Mouse (Mus musculus) midbrain, postnatal 0 days (tissue): ENCODE results near the gene Arid4a. TPM values are rescaled to one million over a fixed set of nuclear protein-coding genes. Genes with fewer than 3 reads are reported as not detected.
"Not testable (repeated sequence)": the region's sequence is repeated elsewhere in the genome, so short reads cannot be mapped to it uniquely, and the experiment has no call there.

Source experiments
- ATAC-seq: fragments of 200-750 bp; cut with Nextera tagmentation; 2 replicates; pipeline ENCODE4 v1.8.0; 2017; ENCODE audit warnings: moderate number of reproducible peaks, mild to moderate bottlenecking, moderate TSS enrichment, moderate library complexity; ENCODE audit not compliant: low FRiP score
- DNase-seq: peaks from one replicate; pipeline ENCODE4 v3.0.0-alpha.2; 2015; ENCODE audit warnings: low spot score
- H3K27ac ChIP-seq: fragments of 300-500 bp; sonication (generic); 2 replicates; pipeline ENCODE4 v1.5.1; 2014; ENCODE audit warnings: low read depth, mild to moderate bottlenecking, low read length, mixed read lengths
- H3K27me3 ChIP-seq: fragments of 300-500 bp; sonication (generic); 2 replicates; pipeline ENCODE4 v1.6.1; 2014; ENCODE audit warnings: low read length, control low read depth, mixed read lengths; ENCODE audit not compliant: insufficient read depth
- H3K36me3 ChIP-seq: fragments of 300-500 bp; sonication (generic); 2 replicates; pipeline ENCODE4 v1.6.1; 2014; ENCODE audit warnings: low read length, control low read depth, mixed read lengths; ENCODE audit not compliant: insufficient read depth
- H3K4me1 ChIP-seq: fragments of 300-500 bp; sonication (generic); 2 replicates; pipeline ENCODE4 v1.6.1; 2014; ENCODE audit warnings: mild to moderate bottlenecking, control low read depth, antibody characterized with exemption, low read length, mixed read lengths; ENCODE audit not compliant: insufficient read depth
- H3K4me2 ChIP-seq: fragments of 300-500 bp; sonication (generic); 2 replicates; pipeline ENCODE4 v1.6.1; 2014; ENCODE audit warnings: low read depth, mild to moderate bottlenecking, low read length, mixed read lengths; ENCODE audit not compliant: poor library complexity, severe bottlenecking
- H3K4me3 ChIP-seq: fragments of 300-500 bp; sonication (generic); 2 replicates; pipeline ENCODE4 v1.5.1; 2014; ENCODE audit warnings: low read depth, mild to moderate bottlenecking, low read length, moderate library complexity
- H3K9ac ChIP-seq: fragments of 300-500 bp; sonication (generic); replicated peaks from 2 replicates; pipeline ENCODE4 v1.6.1; 2014; ENCODE audit warnings: mild to moderate bottlenecking, low read length, moderate library complexity, mixed read lengths; ENCODE audit not compliant: poor library complexity, severe bottlenecking
- H3K9me3 ChIP-seq: fragments of 300-500 bp; sonication (generic); 2 replicates; pipeline ENCODE4 v1.6.1; 2016; ENCODE audit warnings: low read length, control low read depth
- CTCF ChIP-seq: IDR thresholded peaks from 2 replicates; pipeline ENCODE4 v1.5.1; 2016; ENCODE audit warnings: antibody characterized with exemption, mild to moderate bottlenecking
- WGBS: fragments of 180-500 bp; shearing (Covaris S2); extraction: QIAGEN DNeasy Blood & Tissue Kit; methylation state at CpG from one replicate; pipeline ENCODE4 v1.1.7; 2014; 5-methylcytosine and 5-hydroxymethylcytosine counted together
- polyA plus RNA-seq: library from polyadenylated mRNA; unstranded; fragments of >200 nt; fragmentation: Nextera tagmentation; extraction: Ambion mirVana; gene quantifications from 2 replicates; pipeline ENCODE4 v1.2.1, GENCODE M21; 2015
- total RNA-seq: library from RNA; depleted of rRNA; stranded (reverse); fragments of >200 nt; gene quantifications from 2 replicates; pipeline ENCODE4 v1.2.3, GENCODE M21; 2014

The Arid4a gene
- total and polyA plus RNA-seq, 2 experiments from 2014 or later, result 11.0 to 43.4 TPM

DNA sequence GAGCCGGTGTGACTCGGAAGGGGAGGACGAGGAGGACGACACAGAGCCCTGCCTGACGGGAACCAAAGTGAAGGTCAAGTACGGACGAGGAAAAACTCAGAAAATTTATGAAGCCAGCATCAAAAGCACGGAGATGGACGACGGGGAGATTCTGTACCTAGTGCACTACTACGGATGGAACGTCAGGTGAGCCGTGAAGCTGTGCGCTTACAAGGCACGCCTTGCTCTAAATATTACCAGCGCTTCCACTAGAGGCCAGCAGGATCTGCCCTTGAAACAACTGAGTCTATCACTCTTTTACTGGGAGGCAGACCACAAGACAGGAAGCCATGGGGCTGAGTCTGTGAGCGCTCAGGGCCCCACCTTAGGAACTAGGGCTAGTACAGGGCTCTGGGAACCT, 54.1 kb downstream of the Arid4a start:
- H3K36me3 ChIP-seq, result peaks cover 67% of the 10 kb centered on the region

DNA sequence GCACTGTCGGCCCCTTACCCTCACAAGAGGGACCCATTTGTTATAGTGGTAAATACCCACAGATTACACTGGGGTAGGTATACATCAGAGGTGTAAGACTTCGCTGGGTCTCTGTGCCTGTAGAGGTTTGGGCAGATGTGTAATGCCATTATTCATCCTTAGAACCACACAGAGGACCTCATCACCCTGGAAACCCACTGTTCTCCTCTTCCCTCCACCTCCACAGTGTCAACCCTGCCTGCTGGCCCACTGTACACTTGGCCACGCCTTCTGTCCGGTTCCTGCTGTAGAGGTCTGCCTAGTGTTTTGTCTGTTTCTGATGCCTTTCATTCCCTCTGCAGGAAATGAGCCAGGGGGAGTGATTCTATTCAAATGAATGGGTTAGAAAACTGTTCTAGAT, 56.3 kb downstream of the Arid4a start:
- Histone ChIP-seq H3K9me3 (no peaks in the 10 kb centered on the region), H3K36me3 (peaks cover 76% of the 10 kb centered on the region), H3K27ac (no peak overlapping the region), H3K4me1 (no peaks in the 10 kb centered on the region), H3K4me3 (no peak overlapping the region), H3K9ac (no peak overlapping the region), H3K27me3 (no peaks in the 10 kb centered on the region), H3K4me2 (no peak overlapping the region)
- 90% methylated on average over 4 of the region's 4 CpGs for WGBS
- DNase-seq (no peak), ATAC-seq (no peak)
- no peak for TF ChIP-seq CTCF

More for the DNA sequence above, 54.1 kb downstream of the Arid4a start:
- no peak overlapping the region for H3K9ac ChIP-seq
- no peaks in the 10 kb centered on the region for H3K27me3 ChIP-seq
- WGBS, result 96% methylated on average over 17 of the region's 17 CpGs
- no peaks in the 10 kb centered on the region for H3K9me3 ChIP-seq
- ATAC-seq (no peak), DNase-seq (no peak)
- H3K4me2 ChIP-seq, result no peak overlapping the region
- H3K4me1 ChIP-seq, result no peaks in the 10 kb centered on the region
- H3K4me3 ChIP-seq, result no peak overlapping the region
- no peak for TF ChIP-seq CTCF
- no peak overlapping the region for H3K27ac ChIP-seq

DNA sequence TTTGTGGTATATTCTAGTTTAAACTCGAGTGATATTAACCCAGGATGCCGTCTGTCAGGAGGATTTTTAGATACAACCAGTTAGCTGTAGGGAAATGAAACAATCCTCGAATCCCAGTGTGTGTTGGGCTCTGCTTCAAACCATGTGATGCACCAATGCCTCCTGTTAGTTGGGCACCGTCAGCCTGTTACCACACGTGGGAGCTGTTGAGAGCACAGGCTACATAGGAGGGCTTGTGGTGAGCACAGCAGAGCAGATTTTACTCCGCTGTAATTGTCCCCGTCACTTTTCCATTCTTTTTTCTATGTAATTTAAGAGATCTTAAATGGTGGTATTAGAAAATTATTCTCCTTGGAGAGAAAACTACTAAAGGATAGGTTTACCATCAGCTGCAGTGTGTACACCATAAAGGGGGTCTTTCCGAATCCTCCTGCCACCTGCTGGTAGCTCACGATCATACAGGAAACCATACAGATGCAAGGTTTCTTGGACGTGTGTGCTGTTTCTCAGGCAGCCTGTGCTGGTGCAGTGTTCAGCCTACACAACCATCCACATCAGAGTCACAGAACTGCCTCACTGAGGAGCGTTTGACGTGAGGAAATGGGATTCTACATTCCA, 57.4 kb downstream of the Arid4a start:
- Histone ChIP-seq H3K4me1 (no peaks in the 10 kb centered on the region), H3K27me3 (no peaks in the 10 kb centered on the region), H3K36me3 (peaks cover 65% of the 10 kb centered on the region), H3K4me3 (no peak overlapping the region), H3K27ac (no peak overlapping the region), H3K4me2 (no peak overlapping the region), H3K9me3 (no peaks in the 10 kb centered on the region), H3K9ac (no peak overlapping the region)
- ATAC-seq (peak; percentile 72), DNase-seq (peak; percentile 57)
- WGBS, result 60% methylated on average over 12 of the region's 12 CpGs
- TF ChIP-seq CTCF, result peak; percentile 64

DNA sequence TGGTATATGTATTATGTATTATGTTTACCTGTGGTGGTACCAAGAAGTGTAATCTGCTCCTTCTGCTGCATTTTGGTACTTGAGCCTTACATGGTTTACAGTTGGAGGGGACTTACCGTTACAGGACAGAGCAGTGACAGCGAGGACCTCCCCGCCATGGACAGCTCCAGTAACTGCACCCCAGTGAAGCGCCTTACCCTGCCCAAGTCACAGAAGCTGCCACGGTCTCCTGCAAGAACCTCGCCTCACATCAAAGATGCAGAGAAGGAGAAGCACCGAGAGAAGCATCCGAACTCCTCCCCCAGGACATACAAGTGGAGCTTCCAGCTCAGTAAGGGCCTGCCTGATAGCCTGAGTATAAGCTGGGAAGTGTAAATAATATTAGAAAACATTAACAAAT, 70.5 kb downstream of the Arid4a start:
- H3K9me3 ChIP-seq, result no peaks in the 10 kb centered on the region
- H3K27ac ChIP-seq, result no peak overlapping the region
- H3K4me1 ChIP-seq, result no peaks in the 10 kb centered on the region
- WGBS, result 93% methylated on average over 8 of the region's 8 CpGs
- no peak overlapping the region for H3K9ac ChIP-seq
- no peak for TF ChIP-seq CTCF
- DNase-seq (no peak), ATAC-seq (no peak)
- H3K4me3 ChIP-seq, result no peak overlapping the region
- no peak overlapping the region for H3K4me2 ChIP-seq
- H3K27me3 ChIP-seq, result no peaks in the 10 kb centered on the region
- peaks cover 10% of the 10 kb centered on the region; the same call in 1 of the 2 replicates for H3K36me3 ChIP-seq

GRCm38 (mm10) chr12:71104275-71104674, 88.5 kb downstream of the Arid4a start:
- H3K4me1 ChIP-seq, ATAC-seq, H3K4me2 ChIP-seq, H3K27me3 ChIP-seq, DNase-seq, H3K27ac ChIP-seq, H3K9ac ChIP-seq, H3K9me3 ChIP-seq, H3K4me3 ChIP-seq, H3K36me3 ChIP-seq: not testable (repeated sequence)
- 93% methylated on average over 4 of the region's 4 CpGs for WGBS

- no peaks in the 10 kb centered on the region for H3K27me3 ChIP-seq
- no peak overlapping the region for H3K4me3 ChIP-seq
- H3K36me3 ChIP-seq, result no peaks in the 10 kb centered on the region
- TF ChIP-seq CTCF, result no peak
- H3K9ac ChIP-seq, result no peak overlapping the region
- DNase-seq (no peak), ATAC-seq (no peak)
- H3K9me3 ChIP-seq, result no peaks in the 10 kb centered on the region
- no peaks in the 10 kb centered on the region for H3K4me1 ChIP-seq
- WGBS, result 84% methylated on average over 6 of the region's 6 CpGs
- no peak overlapping the region for H3K27ac ChIP-seq
- H3K4me2 ChIP-seq, result no peak overlapping the region
Measured at GRCm38 (mm10) chr12:71107216-71107771, 91.5 kb downstream of the Arid4a start.
